Mouse (Mus musculus) cerebellum, postnatal 10 days (tissue): ENCODE results near the gene Esrra.

Source experiments
- DNase-seq, 2 experiments: peaks; one replicate each; pipeline ENCODE4 v3.0.0; 2021; ENCODE audit warnings: mixed read lengths in 2 of 2

Gene Esrra

GRCm38 (mm10) chr19:6921647-6922567 lies at the start of gene Esrra:
Gene Esrra, minus strand, starts transcription at chr19:6921813.
- DNase-seq = peak; percentile 100

- DNase-seq = no peak
These were observed 49.0 kb upstream of the Esrra start for GRCm38 (mm10) chr19:6970460-6971085.

GRCm38 (mm10) chr19:6969665-6970381 lies 48.2 kb upstream of the Esrra start:
- DNase-seq = peak; percentile 74 to 76

- DNase-seq = no peak
These were observed 47.7 kb upstream of the Esrra start for GRCm38 (mm10) chr19:6969291-6969664.

GRCm38 (mm10) chr19:6968491-6969271 lies 47.1 kb upstream of the Esrra start:
- no peak for DNase-seq

GRCm38 (mm10) chr19:6956461-6956860 lies 34.8 kb upstream of the Esrra start:
- no peak for DNase-seq

- DNase-seq = no peak
These were observed 33.8 kb upstream of the Esrra start for GRCm38 (mm10) chr19:6955424-6955823.

- DNase-seq = peak; percentile 57 to 60
These were observed 32.4 kb upstream of the Esrra start for GRCm38 (mm10) chr19:6954046-6954445.

- peak in 1 of 2 experiments; percentile 45 for DNase-seq
These were observed 31.1 kb upstream of the Esrra start for GRCm38 (mm10) chr19:6952712-6953037.

- peak; percentile 81 to 82 for DNase-seq
These were observed 30.5 kb upstream of the Esrra start for GRCm38 (mm10) chr19:6951994-6952711.

- DNase-seq = peak; percentile 92 to 96
These were observed 29.9 kb upstream of the Esrra start for GRCm38 (mm10) chr19:6951381-6951968.

- DNase-seq = peak; percentile 72 to 73
These were observed 29.1 kb upstream of the Esrra start for GRCm38 (mm10) chr19:6950613-6951153.

GRCm38 (mm10) chr19:6949951-6950350 lies 28.3 kb upstream of the Esrra start:
- DNase-seq = no peak

GRCm38 (mm10) chr19:6949532-6949931 lies 27.9 kb upstream of the Esrra start:
- no peak for DNase-seq

- peak; percentile 91 to 94 for DNase-seq
These were observed 26.6 kb upstream of the Esrra start for GRCm38 (mm10) chr19:6948186-6948585.

- no peak for DNase-seq
These were observed 26.1 kb upstream of the Esrra start for GRCm38 (mm10) chr19:6947742-6948141.

GRCm38 (mm10) chr19:6943709-6944108 lies 22.1 kb upstream of the Esrra start:
- no peak for DNase-seq

GRCm38 (mm10) chr19:6942764-6943163 lies 21.2 kb upstream of the Esrra start:
- DNase-seq = no peak

GRCm38 (mm10) chr19:6942249-6942691 lies 20.7 kb upstream of the Esrra start, which contains the start of gene Gpr137:
Gene Gpr137, minus strand, starts transcription at chr19:6942480.
- peak; percentile 93 to 95 for DNase-seq

GRCm38 (mm10) chr19:6941372-6942248 lies 20.0 kb upstream of the Esrra start, which contains the start of gene Bad:
Gene Bad, plus strand, starts transcription at chr19:6941861.
- DNase-seq = peak; percentile 97 to 98
